Mouse (Mus musculus): ENCODE measurements around the gene Olfr553. TPM values are rescaled to one million over a fixed set of nuclear protein-coding genes. Genes with fewer than 3 reads are reported as not detected.
"Not testable (repeated sequence)": the region's sequence is repeated elsewhere in the genome, so short reads cannot be mapped to it uniquely, and the experiment has no call there.

Gene Olfr553
- not detected for total RNA-seq (2021)
- long read RNA-seq, experiment 1 = 0 reads
- long read RNA-seq, experiment 2 = 0 reads

- no peak for DNase-seq (ENCODE audit: low spot score in 2 of 2)
These were observed at the start of gene Olfr553 for GRCm38 (mm10) chr7:102618118-102618517. Olfr553 (minus strand) TSS chr7:102618218.

- peak in 1 of 2 experiments; percentile 18 for DNase-seq (ENCODE audit: low spot score in 2 of 2)
These were observed 47.4 kb upstream of the Olfr553 start for GRCm38 (mm10) chr7:102665378-102665777.

DNA sequence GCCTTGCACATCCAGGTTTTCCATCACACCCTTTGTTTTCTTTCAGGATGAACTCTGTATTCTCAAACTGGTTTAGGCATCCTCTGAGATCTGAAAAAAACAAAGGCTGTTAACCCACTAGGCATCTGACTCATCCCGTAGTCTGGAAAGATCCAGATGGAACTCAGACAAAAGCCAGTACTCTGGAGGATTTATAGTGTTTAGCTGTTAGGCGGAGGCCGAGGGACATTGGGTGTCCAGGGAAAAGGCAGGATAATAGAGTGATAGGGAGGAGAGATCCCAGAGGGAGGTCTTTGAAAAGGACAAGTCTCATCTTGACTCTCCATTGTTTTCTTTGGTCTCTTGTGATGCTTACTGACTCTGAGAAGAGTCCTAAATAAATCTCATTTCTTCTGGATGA, 46.6 kb upstream of the Olfr553 start, which contains the start of gene Olfr556:
Gene Olfr556 (plus strand): TSS at position 301 of the 400 bp plus-strand sequence.
- DNase-seq (ENCODE audit: low spot score in 2 of 2) = no peak

GRCm38 (mm10) chr7:102658523-102658922, 40.5 kb upstream of the Olfr553 start, which contains the start of gene Olfr555:
Olfr555 (plus strand) TSS chr7:102658823.
- no peak for DNase-seq (ENCODE audit: low spot score in 2 of 2)

DNA sequence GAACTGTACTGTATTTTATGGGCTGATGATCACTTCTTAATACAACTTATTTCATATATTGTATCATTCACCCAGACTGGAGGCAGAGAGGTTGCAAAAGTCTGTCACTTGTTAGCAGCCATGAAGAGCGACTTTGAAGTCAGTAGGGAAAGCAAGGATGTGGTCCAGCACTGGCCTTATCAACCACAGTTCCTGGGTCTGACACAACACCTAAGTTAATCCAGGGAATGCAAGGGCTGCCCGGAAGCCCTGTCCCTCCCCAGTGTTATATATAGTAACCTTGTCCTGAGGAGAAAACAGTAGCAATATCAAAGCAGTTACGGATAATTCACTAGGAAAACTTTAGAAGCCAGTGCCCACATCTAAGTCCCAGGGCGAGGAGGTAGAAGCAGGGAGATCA, 26.9 kb upstream of the Olfr553 start:
- not testable (repeated sequence) for DNase-seq (ENCODE audit: low spot score in 2 of 2)

GRCm38 (mm10) chr7:102638132-102638531, 20.1 kb upstream of the Olfr553 start, which contains the start of gene Olfr554:
Olfr554 (plus strand) TSS chr7:102638432.
- no peak for DNase-seq (ENCODE audit: low spot score in 2 of 2)

GRCm38 (mm10) chr7:102636665-102637064, 18.6 kb upstream of the Olfr553 start:
- DNase-seq (ENCODE audit: low spot score in 2 of 2) = peak in 1 of 2 experiments; percentile 18

DNA sequence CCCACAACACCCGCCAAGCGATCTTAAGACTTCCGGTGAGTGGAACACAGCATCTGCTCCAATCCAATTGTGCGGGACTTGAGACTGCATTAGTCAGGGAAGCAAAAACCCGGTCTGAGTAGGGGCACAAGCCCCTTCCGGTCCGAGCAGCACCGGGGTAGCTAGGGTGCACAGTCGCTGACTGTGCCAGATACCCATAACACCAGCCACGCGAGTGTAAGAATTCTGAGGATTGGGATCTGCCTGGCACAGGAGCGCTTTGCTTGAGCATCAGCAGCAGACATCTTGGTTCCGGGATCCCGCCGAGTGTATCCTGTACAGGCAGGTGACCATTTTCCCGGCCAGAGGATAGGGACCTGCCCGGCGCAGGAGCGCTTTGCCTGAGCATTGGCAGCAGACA, 2.4 kb upstream of the Olfr553 start:
- not testable (repeated sequence) for DNase-seq (ENCODE audit: low spot score in 2 of 2)

- no peak for DNase-seq (ENCODE audit: low spot score in 2 of 2)
These were observed 1.6 kb upstream of the Olfr553 start for GRCm38 (mm10) chr7:102619608-102620007.

- DNase-seq (ENCODE audit: low spot score in 2 of 2) = no peak
These were observed 20.5 kb downstream of the Olfr553 start, which contains the start of gene Olfr552 for GRCm38 (mm10) chr7:102597378-102598031. Olfr552 (plus strand) TSS chr7:102597770.

- DNase-seq (ENCODE audit: low spot score in 2 of 2) = no peak
These were observed 26.2 kb downstream of the Olfr553 start, which contains the start of gene Olfr551 for GRCm38 (mm10) chr7:102591786-102592185. Olfr551 (minus strand) TSS chr7:102591886.

DNA sequence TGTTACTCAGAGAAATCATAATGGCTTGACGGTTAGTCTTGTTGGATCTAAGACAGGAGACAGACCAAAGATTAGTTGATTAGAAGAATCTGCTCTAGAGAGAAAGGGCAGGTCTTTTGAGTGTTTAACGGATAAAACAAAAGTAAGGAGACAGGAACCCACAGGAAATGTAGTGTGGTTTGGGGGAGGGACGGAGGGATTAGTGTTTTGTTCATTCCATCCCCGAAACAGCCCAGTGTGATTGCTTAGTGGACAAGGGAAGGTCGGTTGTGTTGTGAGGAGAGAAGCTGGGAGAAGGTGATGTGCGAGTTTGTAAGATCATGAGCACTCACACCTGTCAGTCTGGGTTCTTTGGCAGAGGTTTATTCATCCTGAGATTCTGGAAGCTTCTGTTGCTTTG, 42.0 kb downstream of the Olfr553 start:
- no peak for DNase-seq (ENCODE audit: low spot score in 2 of 2)

GRCm38 (mm10) chr7:102573174-102573830, 44.7 kb downstream of the Olfr553 start:
- no peak for DNase-seq (ENCODE audit: low spot score in 2 of 2)

GRCm38 (mm10) chr7:102571142-102571541, 46.9 kb downstream of the Olfr553 start, which contains the start of gene Olfr550:
Olfr550 (plus strand) TSS chr7:102571442.
- no peak for DNase-seq (ENCODE audit: low spot score in 2 of 2)

GRCm38 (mm10) chr7:102566219-102566618, 51.8 kb downstream of the Olfr553 start:
- no peak for DNase-seq (ENCODE audit: low spot score in 2 of 2)

GRCm38 (mm10) chr7:102564999-102565997, 52.7 kb downstream of the Olfr553 start, which contains the start of gene Trim21:
Trim21 (minus strand) TSS chr7:102565486.
- DNase-seq (ENCODE audit: low spot score in 2 of 2) = peak in 1 of 2 experiments; percentile 55

Other genes with a start within 250 kb of the Olfr553 start
- gene Rrm1, start 176.5 kb downstream of the Olfr553 start, total RNA-seq (2021) = 10 to 100 TPM; 12.1 to 12.9 TPM
- not detected for gene Olfr543, start 136.5 kb downstream of the Olfr553 start, total RNA-seq (2021)
- gene Olfr544, start 129.9 kb downstream of the Olfr553 start, total RNA-seq (2021) = not detected
- gene Olfr545, start 118.6 kb downstream of the Olfr553 start, total RNA-seq (2021) = not detected
- gene Olfr547, start 83.5 kb downstream of the Olfr553 start, total RNA-seq (2021) = not detected
- gene Olfr548-ps1, start 77.3 kb downstream of the Olfr553 start, total RNA-seq (2021) = not detected
- not detected for gene Olfr549, start 68.3 kb downstream of the Olfr553 start, total RNA-seq (2021)
- 1 to 10 TPM; 2.5 to 3.2 TPM for gene Trim21, start 52.7 kb downstream of the Olfr553 start, total RNA-seq (2021)
- 1 to 10 TPM; 2.8 to 2.9 TPM for gene Olfr550, start 46.8 kb downstream of the Olfr553 start, total RNA-seq (2021)
- not detected for gene Olfr551, start 26.3 kb downstream of the Olfr553 start, total RNA-seq (2021)
- gene Olfr552, start 20.4 kb downstream of the Olfr553 start, total RNA-seq (2021) = under 1 TPM in 1 of 2 experiments, not detected in 1; 0.12 TPM
- not detected for gene Olfr554, start 20.2 kb upstream of the Olfr553 start, total RNA-seq (2021)
- gene Olfr555, start 40.6 kb upstream of the Olfr553 start, total RNA-seq (2021) = not detected
- under 1 TPM in 1 of 2 experiments, not detected in 1; 0.09 TPM for gene Olfr556, start 46.7 kb upstream of the Olfr553 start, total RNA-seq (2021)
- gene Trim68, start 69.1 kb upstream of the Olfr553 start, total RNA-seq (2021) = 1 to 10 TPM; 5.5 to 6.4 TPM
- under 1 TPM; 0.19 to 0.21 TPM for gene Olfr557, start 77.7 kb upstream of the Olfr553 start, total RNA-seq (2021)
- gene Olfr558, start 84.0 kb upstream of the Olfr553 start, total RNA-seq (2021) = under 1 TPM; 0.41 to 0.45 TPM
- not detected for gene Olfr33, start 100.9 kb upstream of the Olfr553 start, total RNA-seq (2021)
- not detected for gene Olfr559, start 109.3 kb upstream of the Olfr553 start, total RNA-seq (2021)
- not detected for gene Olfr560, start 141.1 kb upstream of the Olfr553 start, total RNA-seq (2021)
- under 1 TPM; 0.16 to 0.38 TPM for gene Olfr78, start 141.3 kb upstream of the Olfr553 start, total RNA-seq (2021)
- under 1 TPM in 1 of 2 experiments, not detected in 1; 0.24 TPM for gene Olfr561, start 153.0 kb upstream of the Olfr553 start, total RNA-seq (2021)
- not detected for gene Olfr564, start 185.3 kb upstream of the Olfr553 start, total RNA-seq (2021)
- gene Olfr566, start 240.5 kb upstream of the Olfr553 start, total RNA-seq (2021) = not detected

Measured in layer of hippocampus, postnatal 14 days (tissue).